Mouse (Mus musculus) kidney, embryonic 14.5 days (tissue): ENCODE measurements around the gene Slc4a4. TPM values are rescaled to one million over a fixed set of nuclear protein-coding genes. Genes with fewer than 3 reads are reported as not detected.

Experiments used
- ATAC-seq: fragments of 200-750 bp; cut with Nextera tagmentation; 2 replicates; pipeline ENCODE4 v1.8.0; 2017; ENCODE audit warnings: moderate number of reproducible peaks, mild to moderate bottlenecking, moderate TSS enrichment, moderate library complexity; ENCODE audit not compliant: low FRiP score, low TSS enrichment
- H3K27ac ChIP-seq: fragments of 300-500 bp; sonication (generic); 2 replicates; pipeline ENCODE4 v1.5.1; 2014; ENCODE audit warnings: low read depth, mild to moderate bottlenecking, low read length, moderate library complexity, mixed read lengths
- H3K27me3 ChIP-seq: fragments of 300-500 bp; sonication (generic); 2 replicates; pipeline ENCODE4 v1.6.1; 2014; ENCODE audit warnings: mild to moderate bottlenecking, low read length; ENCODE audit not compliant: control insufficient read depth, insufficient read depth
- H3K36me3 ChIP-seq: fragments of 300-500 bp; sonication (generic); 2 replicates; pipeline ENCODE4 v1.6.1; 2014; ENCODE audit warnings: low read length, mixed read lengths; ENCODE audit not compliant: control insufficient read depth, insufficient read depth
- H3K4me1 ChIP-seq: fragments of 300-500 bp; sonication (generic); 2 replicates; pipeline ENCODE4 v1.6.1; 2014; ENCODE audit warnings: low read length, mixed read lengths; ENCODE audit not compliant: control insufficient read depth, insufficient read depth
- H3K4me2 ChIP-seq: fragments of 300-500 bp; sonication (generic); replicated peaks from 2 replicates; pipeline ENCODE4 v1.6.1; 2014; ENCODE audit warnings: low read depth, mild to moderate bottlenecking, low read length
- H3K4me3 ChIP-seq: fragments of 300-500 bp; sonication (generic); 2 replicates; pipeline ENCODE4 v1.5.1; 2014; ENCODE audit warnings: mild to moderate bottlenecking, low read length
- H3K9ac ChIP-seq: fragments of 300-500 bp; sonication (generic); 2 replicates; pipeline ENCODE4 v1.6.1; 2014; ENCODE audit warnings: low read depth, mild to moderate bottlenecking, low read length, moderate library complexity
- H3K9me3 ChIP-seq: fragments of 300-500 bp; sonication (generic); 2 replicates; pipeline ENCODE4 v1.6.1; 2016; ENCODE audit warnings: low read length; ENCODE audit not compliant: control insufficient read depth
- WGBS: fragments of 180-500 bp; shearing (Covaris S2); extraction: QIAGEN DNeasy Blood & Tissue Kit; methylation state at CpG from one replicate; pipeline ENCODE4 v1.1.7; 2014; 5-methylcytosine and 5-hydroxymethylcytosine counted together
- polyA plus RNA-seq: library from polyadenylated mRNA; unstranded; fragments of >200 nt; fragmentation: Nextera tagmentation; extraction: Ambion mirVana; gene quantifications from 2 replicates; pipeline ENCODE4 v1.2.1, GENCODE M21; 2014

The Slc4a4 gene
- polyA plus RNA-seq, 1 experiment from 2014 or later: 4.7 TPM

GRCm38 (mm10) chr5:89018537-89018936, 131.9 kb downstream of the Slc4a4 start:
- no peaks in the 10 kb centered on the region for H3K27me3 ChIP-seq
- no peaks in the 10 kb centered on the region for H3K4me1 ChIP-seq
- no peak for ATAC-seq
- no peak overlapping the region for H3K9ac ChIP-seq
- H3K4me2 ChIP-seq: no peak overlapping the region
- H3K36me3 ChIP-seq: no peaks in the 10 kb centered on the region
- WGBS: 90% methylated on average over 6 of the region's 6 CpGs
- H3K4me3 ChIP-seq: no peak overlapping the region
- no peak overlapping the region for H3K27ac ChIP-seq
- no peaks in the 10 kb centered on the region for H3K9me3 ChIP-seq

GRCm38 (mm10) chr5:89024413-89024812, 137.8 kb downstream of the Slc4a4 start:
- 83% methylated on average over 4 of the region's 4 CpGs for WGBS
- H3K27me3 ChIP-seq: no peaks in the 10 kb centered on the region
- no peak overlapping the region for H3K4me2 ChIP-seq
- H3K9me3 ChIP-seq: no peaks in the 10 kb centered on the region
- no peaks in the 10 kb centered on the region for H3K36me3 ChIP-seq
- no peak overlapping the region for H3K9ac ChIP-seq
- no peak overlapping the region for H3K27ac ChIP-seq
- H3K4me3 ChIP-seq: no peak overlapping the region
- ATAC-seq: no peak
- no peaks in the 10 kb centered on the region for H3K4me1 ChIP-seq

- Histone ChIP-seq H3K4me1 (no peaks in the 10 kb centered on the region), H3K9me3 (no peaks in the 10 kb centered on the region), H3K36me3 (no peaks in the 10 kb centered on the region), H3K4me2 (no peak overlapping the region), H3K4me3 (no peak overlapping the region), H3K27me3 (no peaks in the 10 kb centered on the region), H3K9ac (no peak overlapping the region), H3K27ac (no peak overlapping the region)
- ATAC-seq: no peak
- WGBS: 74% methylated on average over 4 of the region's 4 CpGs
Observed at GRCm38 (mm10) chr5:89027518-89028085, 141.0 kb downstream of the Slc4a4 start.

GRCm38 (mm10) chr5:89032647-89033046, 146.0 kb downstream of the Slc4a4 start:
- 84% methylated on average over 8 of the region's 8 CpGs for WGBS
- H3K9me3 ChIP-seq: no peaks in the 10 kb centered on the region
- no peak for ATAC-seq
- no peak overlapping the region for H3K4me3 ChIP-seq
- H3K36me3 ChIP-seq: no peaks in the 10 kb centered on the region
- H3K27me3 ChIP-seq: no peaks in the 10 kb centered on the region
- no peak overlapping the region for H3K27ac ChIP-seq
- H3K4me2 ChIP-seq: no peak overlapping the region
- no peak overlapping the region for H3K9ac ChIP-seq
- no peaks in the 10 kb centered on the region for H3K4me1 ChIP-seq

- Histone ChIP-seq H3K27ac (no peak overlapping the region), H3K9ac (no peak overlapping the region), H3K9me3 (no peaks in the 10 kb centered on the region), H3K4me2 (no peak overlapping the region), H3K4me1 (no peaks in the 10 kb centered on the region), H3K27me3 (no peaks in the 10 kb centered on the region), H3K4me3 (no peak overlapping the region), H3K36me3 (no peaks in the 10 kb centered on the region)
- WGBS: 88% methylated on average over 4 of the region's 4 CpGs
- ATAC-seq: no peak
Observed at GRCm38 (mm10) chr5:89033256-89033655, 146.6 kb downstream of the Slc4a4 start.

- no peak overlapping the region for H3K4me3 ChIP-seq
- H3K9me3 ChIP-seq: no peaks in the 10 kb centered on the region
- no peak for ATAC-seq
- 53% methylated on average over 5 of the region's 5 CpGs for WGBS
- H3K36me3 ChIP-seq: no peaks in the 10 kb centered on the region
- H3K4me1 ChIP-seq: no peaks in the 10 kb centered on the region
- no peaks in the 10 kb centered on the region for H3K27me3 ChIP-seq
- H3K4me2 ChIP-seq: no peak overlapping the region
- H3K27ac ChIP-seq: no peak overlapping the region
- no peak overlapping the region for H3K9ac ChIP-seq
Observed at GRCm38 (mm10) chr5:89036147-89036546, 149.5 kb downstream of the Slc4a4 start.

- Histone ChIP-seq H3K4me2 (no peak overlapping the region), H3K4me1 (no peaks in the 10 kb centered on the region), H3K27me3 (no peaks in the 10 kb centered on the region), H3K4me3 (no peak overlapping the region), H3K9ac (no peak overlapping the region), H3K9me3 (no peaks in the 10 kb centered on the region), H3K36me3 (no peaks in the 10 kb centered on the region), H3K27ac (no peak overlapping the region)
- no peak for ATAC-seq
- 37% methylated on average over 3 of the region's 3 CpGs for WGBS
Observed at GRCm38 (mm10) chr5:89040814-89041213, 154.2 kb downstream of the Slc4a4 start.

GRCm38 (mm10) chr5:89043846-89044245, 157.2 kb downstream of the Slc4a4 start:
- Histone ChIP-seq H3K27me3 (no peaks in the 10 kb centered on the region), H3K4me1 (no peaks in the 10 kb centered on the region), H3K36me3 (no peaks in the 10 kb centered on the region), H3K4me3 (no peak overlapping the region), H3K27ac (no peak overlapping the region), H3K4me2 (no peak overlapping the region), H3K9ac (no peak overlapping the region), H3K9me3 (no peaks in the 10 kb centered on the region)
- no peak for ATAC-seq
- WGBS: 46% methylated on average over 5 of the region's 5 CpGs

GRCm38 (mm10) chr5:89044801-89045200, 158.2 kb downstream of the Slc4a4 start:
- Histone ChIP-seq H3K4me2 (no peak overlapping the region), H3K9ac (no peak overlapping the region), H3K36me3 (no peaks in the 10 kb centered on the region), H3K4me3 (no peak overlapping the region), H3K27me3 (no peaks in the 10 kb centered on the region), H3K9me3 (no peaks in the 10 kb centered on the region), H3K4me1 (no peaks in the 10 kb centered on the region), H3K27ac (no peak overlapping the region)
- WGBS: 82% methylated on average over 5 of the region's 5 CpGs
- no peak for ATAC-seq
